Mouse (Mus musculus) embryo, embryonic 11.5 days (tissue): ENCODE data around the gene Pnkd.
"Not testable (repeated sequence)": the region's sequence is repeated elsewhere in the genome, so short reads cannot be mapped to it uniquely, and the experiment has no call there.

Source experiments
- DNase-seq: peaks from one replicate; pipeline ENCODE4 v3.0.0-alpha.2; 2012; ENCODE audit warnings: low read depth, low spot score

The Pnkd gene

DNA sequence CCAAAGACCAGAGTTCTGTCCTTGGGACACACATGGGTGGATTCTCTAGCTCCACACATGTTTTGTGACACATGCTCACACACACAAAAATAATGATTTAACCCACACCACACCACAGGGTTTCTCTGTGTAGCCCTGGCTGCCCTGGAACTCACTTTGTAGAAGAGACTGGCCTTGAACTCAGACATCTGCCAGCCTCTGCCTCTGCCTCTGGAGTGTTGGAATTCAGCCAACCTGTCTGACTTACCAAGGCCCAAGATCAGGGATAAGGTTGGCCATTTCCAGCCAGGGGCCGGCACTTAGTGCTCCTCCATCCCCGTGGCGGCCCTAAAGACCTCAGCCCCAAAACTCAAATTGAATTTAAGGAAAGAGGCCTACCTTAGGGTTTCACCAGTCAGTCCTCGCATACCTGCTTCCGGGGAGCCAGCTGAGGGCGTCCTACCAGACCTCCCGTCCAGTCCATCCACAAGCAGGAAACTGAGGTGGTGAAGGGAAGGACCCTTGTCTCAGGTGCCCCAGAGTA is 103.7 kb downstream of the Pnkd start:
- no peak for DNase-seq

DNA sequence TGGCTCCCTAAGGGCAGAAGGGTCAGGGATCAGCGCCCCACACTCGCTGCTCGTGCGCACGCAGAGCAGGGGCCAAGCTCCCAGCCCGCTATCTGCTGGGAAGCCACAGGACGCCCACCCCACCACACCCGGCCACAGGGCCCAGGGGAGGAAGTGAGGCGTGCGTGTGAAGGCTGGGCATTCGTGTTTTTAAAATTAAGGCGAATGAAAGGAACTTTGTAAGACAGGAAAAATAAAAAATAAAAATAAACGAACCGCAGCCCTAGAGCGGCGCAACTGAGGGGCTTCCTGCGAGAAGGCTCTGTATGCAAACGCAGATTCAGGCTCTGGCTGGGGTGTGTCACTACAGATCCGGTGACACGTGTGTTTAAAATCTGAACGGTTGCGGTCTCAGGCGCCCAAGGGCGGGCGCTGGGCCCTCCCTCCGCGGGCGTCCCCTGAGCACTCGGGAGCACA is 105.1 kb downstream of the Pnkd start:
- DNase-seq: no peak

DNA sequence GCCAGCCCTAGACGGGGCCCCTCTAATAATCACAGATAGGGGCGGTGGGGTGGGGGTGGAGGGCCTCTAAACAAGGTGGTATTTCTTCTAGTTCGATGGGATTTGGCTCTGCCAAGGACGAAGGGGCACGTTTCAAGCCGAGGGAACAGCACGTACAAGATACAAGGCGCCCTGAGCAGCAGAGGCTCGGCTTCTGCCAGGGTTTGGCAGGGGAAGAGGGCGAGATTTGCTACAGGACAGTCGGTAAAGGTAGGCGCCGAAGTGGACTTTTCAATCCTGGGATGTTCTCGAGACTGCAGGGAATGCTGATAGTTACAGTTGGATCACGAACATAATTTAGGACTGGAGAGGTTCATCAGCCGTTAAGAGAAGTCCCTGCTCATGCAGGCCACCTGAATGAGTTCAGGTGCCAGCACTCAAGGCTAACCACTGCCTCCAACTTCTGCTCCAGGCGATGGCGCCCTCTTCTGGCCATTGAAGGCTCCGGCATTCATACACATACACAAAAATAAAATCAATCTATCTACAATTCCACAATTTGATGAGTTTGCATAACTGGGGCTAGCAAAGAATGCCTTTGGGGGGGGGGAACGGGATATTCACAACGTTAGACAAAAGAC is 105.7 kb downstream of the Pnkd start:
- peak; percentile 53 for DNase-seq

DNA sequence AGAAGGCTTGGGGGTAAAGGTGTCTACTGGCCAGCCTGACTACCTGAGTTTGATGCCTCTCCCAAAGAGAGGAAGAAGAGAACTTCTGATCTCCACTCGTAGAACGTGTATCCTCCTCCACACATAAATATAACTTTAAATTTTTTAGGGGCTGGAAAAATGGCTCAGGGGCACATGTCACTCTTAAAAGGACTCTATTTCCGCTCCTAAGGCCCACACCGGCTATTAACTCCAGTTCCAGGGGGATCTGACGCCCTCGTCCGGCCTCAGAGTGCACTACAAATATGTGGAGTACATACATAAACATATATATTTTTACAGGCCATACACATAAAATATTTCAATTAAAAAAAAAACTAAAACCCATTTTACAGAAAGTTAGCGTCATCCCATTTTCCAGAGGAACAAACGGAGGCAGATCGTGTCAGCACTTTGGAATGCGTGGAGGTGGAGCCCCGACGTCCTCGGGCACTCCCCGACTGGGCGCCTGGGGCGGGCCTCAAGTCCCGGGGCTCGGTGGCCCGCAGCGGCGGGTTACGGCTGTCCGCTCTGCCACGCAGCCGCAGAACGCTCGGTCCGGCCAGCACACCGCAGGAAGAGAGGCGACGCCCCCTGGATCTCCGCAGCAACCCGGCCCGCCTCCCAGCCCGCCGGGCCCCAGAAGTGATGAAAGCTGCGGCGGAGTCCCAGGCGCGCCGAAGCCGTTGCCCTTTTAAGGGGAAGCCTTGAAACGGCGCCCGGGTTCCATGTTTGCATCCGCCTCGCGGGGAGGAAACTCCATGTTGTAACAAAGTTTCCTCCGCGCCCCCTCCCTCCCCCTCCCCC is 106.4 kb downstream of the Pnkd start, which contains the start of gene Ctdsp1:
Gene Ctdsp1 (plus strand): TSS at position 586 of the 825 bp plus-strand sequence.
- peak; percentile 88 for DNase-seq

DNA sequence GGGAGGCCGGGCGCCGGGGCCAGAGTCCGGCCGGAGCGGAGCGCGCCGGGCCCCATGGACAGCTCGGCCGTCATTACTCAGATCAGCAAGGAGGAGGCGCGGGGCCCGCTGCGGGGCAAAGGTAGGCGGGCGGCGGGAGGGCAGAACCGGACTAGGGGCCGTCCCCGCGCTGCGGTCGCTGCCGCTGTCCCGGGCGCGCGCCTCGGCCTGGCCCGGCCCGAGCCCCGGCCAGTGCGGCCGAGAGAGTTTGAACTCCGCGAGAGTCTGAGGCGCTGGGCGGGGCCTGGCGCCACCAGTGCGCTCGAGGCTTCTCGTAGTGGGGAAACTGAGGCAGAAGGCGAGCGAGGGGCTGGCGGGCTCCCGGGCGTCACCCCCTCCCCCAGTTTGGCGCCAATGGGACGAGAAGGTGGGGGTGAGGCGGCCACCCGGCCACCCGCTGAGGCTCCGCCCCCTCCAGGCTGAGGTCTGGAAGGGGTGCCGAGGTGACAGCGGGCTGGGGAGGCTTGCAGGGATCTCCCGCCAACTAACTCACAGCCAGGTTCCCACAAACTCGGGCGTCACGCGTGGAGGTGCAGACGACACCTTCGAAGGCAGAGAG is 107.2 kb downstream of the Pnkd start:
- peak; percentile 42 for DNase-seq

DNA sequence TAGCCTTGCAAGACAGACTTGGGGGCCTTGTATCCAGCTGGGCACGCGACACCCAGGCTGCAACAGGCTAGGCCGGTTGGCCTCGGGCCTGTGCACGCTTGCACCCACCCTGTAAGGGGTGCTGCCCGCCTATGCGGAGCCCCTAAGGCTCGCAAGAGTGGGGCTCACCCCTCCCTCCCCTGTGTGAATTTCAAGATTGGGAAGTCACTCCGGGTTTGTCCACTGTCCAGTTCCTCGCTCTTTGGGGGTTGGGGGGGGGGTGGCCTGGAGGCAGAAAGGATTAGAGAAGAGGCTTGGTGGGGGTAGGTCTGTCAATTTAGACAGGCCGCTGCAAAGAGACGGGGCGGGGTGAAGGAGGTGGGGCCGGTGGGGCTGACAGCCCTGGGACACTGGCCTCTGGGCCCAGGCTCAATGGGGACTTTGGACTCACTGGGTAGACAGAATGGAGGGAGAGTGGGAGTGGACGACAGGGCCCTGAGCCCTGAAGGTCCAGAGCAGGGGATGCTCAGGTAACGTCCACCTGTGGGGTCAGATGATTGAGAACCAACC is 107.8 kb downstream of the Pnkd start:
- DNase-seq: no peak

DNA sequence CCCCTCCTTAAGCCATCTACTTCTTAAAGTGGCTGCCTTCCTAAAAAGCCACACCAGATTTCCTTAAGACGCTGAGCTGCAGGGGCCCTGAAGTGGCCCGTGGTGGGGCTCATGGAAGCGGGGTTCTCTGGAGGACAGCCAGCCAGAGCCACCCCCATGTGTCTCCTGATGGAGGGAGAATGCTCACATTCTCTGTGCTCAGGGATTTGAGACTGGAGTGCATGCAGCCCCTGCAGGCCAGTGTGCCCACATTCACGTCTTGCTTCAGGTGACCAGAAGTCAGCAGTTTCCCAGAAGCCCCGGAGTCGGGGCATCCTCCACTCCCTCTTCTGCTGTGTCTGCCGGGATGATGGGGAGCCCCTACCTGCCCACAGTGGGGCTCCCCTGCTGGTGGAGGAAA is 108.3 kb downstream of the Pnkd start:
- no peak for DNase-seq

DNA sequence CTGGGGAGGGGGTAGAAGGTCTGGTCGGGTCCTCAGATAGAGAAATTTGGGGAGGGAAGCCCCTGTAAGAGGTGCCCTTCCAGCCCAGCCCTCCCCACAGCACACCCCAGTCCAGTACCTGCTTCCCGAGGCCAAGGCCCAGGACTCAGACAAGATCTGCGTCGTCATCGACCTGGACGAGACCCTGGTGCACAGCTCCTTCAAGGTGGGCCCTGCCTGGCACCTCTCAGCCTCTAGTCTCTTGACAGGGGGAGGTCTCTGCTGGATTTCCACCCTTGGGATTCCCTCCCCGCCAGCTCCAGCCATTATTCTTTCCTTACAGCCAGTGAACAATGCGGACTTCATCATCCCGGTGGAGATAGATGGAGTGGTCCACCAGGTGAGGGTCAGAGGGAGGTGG is 109.0 kb downstream of the Pnkd start:
- no peak for DNase-seq

DNA sequence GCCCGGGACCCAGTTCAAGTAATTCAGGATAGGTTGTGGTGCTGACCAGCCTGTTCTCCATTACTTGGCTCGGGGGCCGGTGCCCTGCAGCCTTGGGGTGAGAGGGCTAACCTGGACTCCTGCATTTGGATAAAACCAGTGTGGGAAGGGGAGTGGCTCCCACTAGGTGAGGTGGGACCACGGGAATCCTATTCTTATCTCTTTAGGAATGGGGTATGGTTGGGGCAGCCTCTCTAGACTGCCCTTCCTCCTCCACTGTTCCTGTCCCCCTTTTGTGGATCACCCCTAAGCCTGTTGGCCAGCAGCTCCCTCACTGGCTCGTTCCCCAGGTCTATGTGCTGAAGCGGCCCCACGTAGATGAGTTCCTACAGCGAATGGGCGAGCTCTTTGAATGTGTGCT is 109.6 kb downstream of the Pnkd start:
- DNase-seq: no peak

DNA sequence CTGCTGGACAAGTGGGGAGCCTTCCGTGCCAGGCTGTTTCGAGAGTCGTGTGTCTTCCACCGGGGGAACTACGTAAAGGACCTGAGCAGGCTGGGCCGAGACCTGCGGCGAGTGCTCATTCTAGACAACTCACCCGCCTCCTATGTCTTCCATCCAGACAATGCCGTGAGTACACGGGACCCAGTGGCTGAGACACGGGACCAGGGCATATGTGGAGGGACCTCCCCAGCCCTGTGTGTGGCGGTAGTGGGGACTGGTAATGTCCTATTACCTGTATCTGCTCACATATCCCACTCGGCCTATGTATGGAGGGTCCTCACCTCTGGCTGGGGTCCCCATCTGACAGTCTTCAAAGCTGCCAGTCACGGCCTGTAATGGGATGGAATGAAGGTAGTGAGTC is 110.1 kb downstream of the Pnkd start:
- no peak for DNase-seq

DNA sequence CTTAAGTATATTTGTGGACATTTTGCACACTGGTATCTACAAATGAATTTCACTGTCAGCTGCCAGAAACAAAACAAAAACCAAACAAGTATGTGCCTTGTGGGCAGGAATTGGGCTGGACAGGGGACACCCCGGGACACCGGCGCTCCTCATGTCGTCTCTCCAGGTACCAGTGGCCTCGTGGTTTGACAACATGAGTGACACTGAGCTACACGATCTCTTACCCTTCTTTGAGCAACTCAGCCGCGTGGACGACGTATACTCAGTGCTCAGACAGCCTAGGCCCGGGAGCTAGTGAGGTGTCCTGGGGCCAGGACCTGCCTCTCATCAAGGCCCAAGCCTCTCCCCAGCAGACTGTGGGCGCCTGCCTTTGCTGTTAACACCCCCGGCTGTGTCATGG is 110.6 kb downstream of the Pnkd start:
- no peak for DNase-seq

DNA sequence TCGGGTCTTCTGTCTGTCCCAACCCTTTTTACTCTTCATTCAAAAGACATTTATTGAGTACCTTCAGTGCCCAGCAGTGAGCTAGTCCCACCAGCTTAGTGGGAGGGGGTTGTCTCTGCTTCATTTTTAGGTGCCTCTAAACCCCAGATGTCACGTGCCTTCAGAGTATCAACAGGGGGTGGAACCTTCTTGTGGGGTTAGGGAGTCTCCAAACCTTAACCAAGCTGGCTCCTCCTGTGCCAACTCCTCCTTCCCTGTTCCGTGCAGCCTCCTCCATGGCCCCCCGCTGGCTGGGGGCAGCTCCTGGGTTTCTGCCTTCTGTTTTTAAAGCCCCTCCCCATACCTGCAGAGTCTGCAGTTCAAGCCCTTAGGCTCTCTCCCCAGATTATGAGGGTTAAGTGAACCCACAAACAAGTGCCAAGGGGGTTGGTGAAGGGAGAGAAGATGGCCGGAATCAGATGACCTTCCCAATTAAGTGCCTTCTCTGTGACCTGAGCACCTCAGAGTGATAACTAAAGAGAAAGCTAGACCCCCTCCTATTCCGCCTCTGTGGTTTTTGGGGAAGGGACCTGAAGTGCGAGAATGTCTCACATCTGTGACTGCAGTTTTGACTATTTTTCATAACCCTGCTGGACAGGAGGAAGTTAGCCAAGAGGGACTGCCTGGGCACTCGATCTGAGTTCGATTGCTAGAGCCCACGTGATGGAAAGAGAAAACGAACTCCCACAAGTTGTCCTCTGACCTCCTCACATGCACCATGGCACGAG is 111.9 kb downstream of the Pnkd start:
- not testable (repeated sequence) for DNase-seq

DNA sequence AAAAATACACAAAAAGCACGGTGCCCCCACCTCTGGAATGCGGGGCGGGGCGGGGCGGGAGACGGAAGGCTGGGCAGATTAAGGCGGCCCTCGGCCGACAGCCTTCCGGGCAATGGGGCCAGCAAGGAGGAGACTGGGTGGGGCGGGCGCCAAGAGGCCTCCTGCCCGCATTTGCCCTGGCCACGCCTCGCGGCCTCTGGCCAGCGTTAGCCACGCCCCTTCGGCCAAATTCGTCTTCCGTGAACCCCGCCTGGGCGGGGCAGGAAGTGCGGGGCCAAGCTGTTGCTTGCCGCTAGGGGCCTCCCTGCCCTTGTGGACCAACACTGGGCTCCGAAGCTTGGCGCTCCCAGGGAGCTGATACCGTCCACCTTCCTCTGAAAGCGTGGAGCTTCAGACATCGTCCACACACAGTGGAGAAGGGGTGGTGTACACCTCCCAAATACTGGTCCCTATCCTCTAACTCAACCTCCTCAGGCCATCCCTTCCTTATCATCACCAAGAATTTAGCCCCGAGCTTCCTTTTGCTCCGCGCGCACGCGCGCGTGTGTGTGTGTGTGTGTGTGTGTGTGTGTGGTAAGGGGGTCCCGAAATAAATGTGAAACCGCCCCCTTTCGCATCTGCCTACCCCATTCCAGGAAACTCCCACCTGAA is 112.7 kb downstream of the Pnkd start:
- peak; percentile 98 for DNase-seq

DNA sequence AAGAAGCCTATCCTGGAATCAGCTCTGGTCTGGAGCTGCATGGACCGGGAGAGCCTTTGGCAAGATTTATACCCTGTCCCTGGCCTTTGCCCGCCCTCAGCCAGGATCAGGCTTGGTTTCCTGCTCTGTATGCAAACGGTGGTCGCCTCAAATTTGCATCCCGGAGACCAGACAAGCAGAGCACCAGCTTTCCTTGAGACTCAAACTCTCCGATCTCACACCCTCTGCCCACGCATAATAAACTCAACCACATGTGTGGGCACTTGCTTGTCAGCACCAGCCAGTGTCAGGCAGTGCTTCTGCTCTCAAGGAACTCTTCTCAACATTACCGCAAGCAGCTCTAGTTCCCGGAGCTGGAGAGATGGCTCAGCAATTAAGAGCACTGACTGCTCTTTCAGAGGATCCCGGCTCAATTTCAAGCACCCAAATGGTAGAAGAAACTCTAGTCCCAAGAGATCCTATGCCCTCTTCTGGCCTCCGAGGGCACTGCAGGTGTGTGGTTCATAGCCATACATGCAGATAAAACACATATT is 113.3 kb downstream of the Pnkd start:
- DNase-seq: peak; percentile 46

DNA sequence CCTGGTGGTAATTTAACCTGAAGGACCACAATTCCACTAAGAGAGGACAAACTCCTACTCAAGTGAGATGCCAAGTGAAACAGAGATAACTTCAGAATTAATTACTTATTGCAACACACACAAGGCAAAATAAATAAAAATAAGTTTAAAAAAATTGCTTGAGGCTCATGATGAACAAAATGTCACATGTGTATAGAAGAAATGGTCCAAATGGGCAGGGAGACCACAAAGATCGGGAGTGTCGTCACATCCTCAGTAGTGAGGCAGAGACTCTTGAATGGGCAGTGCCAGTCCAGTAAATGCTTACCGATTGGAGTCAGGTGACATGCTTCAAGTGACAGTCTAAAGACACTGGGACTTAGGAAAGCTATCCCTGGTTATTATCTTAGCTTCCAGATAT is 115.8 kb downstream of the Pnkd start:
- DNase-seq: no peak

DNA sequence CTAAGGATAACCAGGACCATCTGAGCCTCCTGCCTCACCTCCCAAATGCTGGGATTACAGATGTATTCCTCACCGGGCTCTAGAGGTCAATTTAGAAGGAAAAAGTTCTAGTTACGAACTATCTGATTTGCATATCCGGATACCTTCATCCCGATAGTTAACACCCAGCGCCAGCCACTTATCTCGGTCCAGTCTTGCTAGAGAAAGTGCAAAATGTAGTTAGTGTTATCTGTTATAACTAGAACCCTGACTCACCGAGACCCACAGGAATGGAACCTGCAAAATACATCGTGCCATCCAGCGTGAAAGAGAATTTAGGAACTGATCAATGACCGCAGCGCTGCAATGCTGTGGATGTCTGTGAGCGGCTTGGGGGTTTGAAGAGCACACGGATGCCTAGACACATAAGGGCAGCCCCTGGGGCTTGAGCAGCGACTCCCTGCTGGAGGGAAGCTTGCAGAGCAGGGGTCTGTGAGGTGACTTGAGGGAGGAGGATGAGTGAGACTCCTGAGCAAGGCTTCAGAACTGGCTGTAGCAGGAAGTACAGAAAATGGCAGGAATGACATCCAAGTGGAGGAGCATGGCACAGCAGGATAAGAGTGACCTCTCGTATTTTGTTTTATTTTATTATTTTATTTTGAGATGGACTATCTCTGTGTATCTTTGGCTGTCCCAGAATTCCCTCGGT is 116.4 kb downstream of the Pnkd start:
- DNase-seq: no peak
